Mouse (Mus musculus) liver, postnatal 0 days (tissue): Measurements from ENCODE around the gene Krt14. TPM values are rescaled to one million over a fixed set of nuclear protein-coding genes. Genes with fewer than 3 reads are reported as not detected.

Experiments used
- ATAC-seq: fragments of 200-750 bp; cut with Nextera tagmentation; 2 replicates; pipeline ENCODE4 v1.8.0; 2017; ENCODE audit warnings: mild to moderate bottlenecking, moderate library complexity
- DNase-seq: peaks from one replicate; pipeline ENCODE4 v3.0.0-alpha.2; 2016
- H3K27ac ChIP-seq: fragments of 300-500 bp; sonication (generic); 2 replicates; pipeline ENCODE4 v1.5.1; 2014; ENCODE audit warnings: antibody characterized with exemption, moderate library complexity, mild to moderate bottlenecking, low read depth
- H3K27me3 ChIP-seq: fragments of 300-500 bp; sonication (generic); 2 replicates; pipeline ENCODE4 v1.6.1; 2014; ENCODE audit warnings: low read length, control low read depth, mixed read lengths; ENCODE audit not compliant: insufficient read depth
- H3K36me3 ChIP-seq: fragments of 300-500 bp; sonication (generic); replicated peaks from 2 replicates; pipeline ENCODE4 v1.6.1; 2014; ENCODE audit warnings: mild to moderate bottlenecking, control low read depth, low read length, moderate library complexity, mixed read lengths; ENCODE audit not compliant: insufficient read depth
- H3K4me1 ChIP-seq: fragments of 300-500 bp; sonication (generic); 2 replicates; pipeline ENCODE4 v1.6.1; 2014; ENCODE audit warnings: antibody characterized with exemption, mild to moderate bottlenecking, control low read depth; ENCODE audit not compliant: insufficient read depth
- H3K4me2 ChIP-seq: fragments of 300-500 bp; sonication (generic); 2 replicates; pipeline ENCODE4 v1.6.1; 2014; ENCODE audit warnings: low read depth, mild to moderate bottlenecking, low read length, moderate library complexity, mixed read lengths
- H3K4me3 ChIP-seq: fragments of 300-500 bp; sonication (generic); 2 replicates; pipeline ENCODE4 v1.5.1; 2014; ENCODE audit warnings: low read depth, low read length
- H3K9ac ChIP-seq: fragments of 300-500 bp; sonication (generic); replicated peaks from 2 replicates; pipeline ENCODE4 v1.6.1; 2014; ENCODE audit warnings: mild to moderate bottlenecking, moderate library complexity
- H3K9me3 ChIP-seq: fragments of 300-500 bp; sonication (generic); 2 replicates; pipeline ENCODE4 v1.6.1; 2016; ENCODE audit warnings: mild to moderate bottlenecking, control low read depth, low read length, mixed read lengths
- CTCF ChIP-seq: sonication (generic); IDR thresholded peaks from 2 replicates; pipeline ENCODE4 v1.5.1; 2016; ENCODE audit warnings: antibody characterized with exemption, low read depth
- EP300 ChIP-seq: IDR thresholded peaks from 2 replicates; pipeline ENCODE4 v1.6.1; 2016; ENCODE audit warnings: antibody characterized with exemption, low read depth, mild to moderate bottlenecking
- WGBS: fragments of 180-500 bp; shearing (Covaris S2); extraction: QIAGEN DNeasy Blood & Tissue Kit; methylation state at CpG from one replicate; pipeline ENCODE4 v1.1.7; 2014; ENCODE audit not compliant: insufficient replicate concordance; 5-methylcytosine and 5-hydroxymethylcytosine counted together
- polyA plus RNA-seq: library from polyadenylated mRNA; unstranded; fragments of >200 nt; fragmentation: Nextera tagmentation; extraction: Ambion mirVana; gene quantifications from 2 replicates; pipeline ENCODE4 v1.2.1, GENCODE M21; 2015

The Krt14 gene
- polyA plus RNA-seq, 1 experiment from 2014 or later = 1.2 TPM

- Histone ChIP-seq H3K9me3 (no peaks in the 10 kb centered on the region), H3K4me1 (no peaks in the 10 kb centered on the region), H3K4me2 (no peak overlapping the region), H3K4me3 (no peak overlapping the region), H3K9ac (no peak overlapping the region), H3K27me3 (no peaks in the 10 kb centered on the region), H3K36me3 (no peaks in the 10 kb centered on the region), H3K27ac (no peak overlapping the region)
- WGBS = 24% methylated on average over 14 of the region's 14 CpGs
- DNase-seq (peak; percentile 75), ATAC-seq (peak; percentile 59; the same call in 1 of the 2 replicates)
- TF ChIP-seq CTCF (peak; percentile 81), EP300 (no peak)
Measured at GRCm38 (mm10) chr11:100168765-100169762, 38.3 kb downstream of the Krt14 start.

GRCm38 (mm10) chr11:100168071-100168470 is 39.3 kb downstream of the Krt14 start:
- Histone ChIP-seq H3K4me2 (no peak overlapping the region), H3K4me1 (no peaks in the 10 kb centered on the region), H3K9me3 (no peaks in the 10 kb centered on the region), H3K9ac (no peak overlapping the region), H3K36me3 (no peaks in the 10 kb centered on the region), H3K27me3 (no peaks in the 10 kb centered on the region), H3K27ac (no peak overlapping the region), H3K4me3 (no peak overlapping the region)
- DNase-seq = no peak
- TF ChIP-seq EP300 (no peak), CTCF (no peak)
- WGBS = 50% methylated on average over 8 of the region's 8 CpGs
- no peak for ATAC-seq

DNA sequence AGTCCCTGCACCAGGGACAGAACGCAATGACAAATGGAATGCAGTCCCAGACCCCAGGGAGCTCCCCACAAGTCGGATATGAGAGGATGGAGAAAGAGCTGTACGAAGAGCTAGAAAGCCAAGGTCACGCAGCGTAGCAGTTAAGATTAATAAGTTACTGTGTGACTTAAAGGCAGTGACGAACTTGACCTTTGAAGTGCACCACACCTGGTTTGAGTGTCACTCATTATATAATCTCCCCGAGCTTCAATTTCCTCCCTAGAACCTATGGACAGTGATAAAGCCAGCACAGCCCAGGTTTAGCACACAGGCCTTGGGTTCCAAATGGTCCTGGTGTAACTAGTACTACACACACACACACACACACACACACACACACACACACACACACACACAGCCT is 43.0 kb downstream of the Krt14 start:
- no peak for DNase-seq
- Histone ChIP-seq H3K27ac (no peak overlapping the region), H3K9ac (no peak overlapping the region), H3K4me3 (no peak overlapping the region), H3K4me1 (no peaks in the 10 kb centered on the region), H3K27me3 (no peaks in the 10 kb centered on the region), H3K36me3 (no peaks in the 10 kb centered on the region), H3K9me3 (no peaks in the 10 kb centered on the region), H3K4me2 (no peak overlapping the region)
- no peak for ATAC-seq
- WGBS = 48% methylated on average over 7 of the region's 7 CpGs
- TF ChIP-seq EP300 (no peak), CTCF (no peak)

GRCm38 (mm10) chr11:100157908-100158477 is 49.4 kb downstream of the Krt14 start:
- Histone ChIP-seq H3K4me2 (no peak overlapping the region), H3K9ac (no peak overlapping the region), H3K36me3 (no peaks in the 10 kb centered on the region), H3K4me3 (no peak overlapping the region), H3K9me3 (no peaks in the 10 kb centered on the region), H3K27ac (no peak overlapping the region), H3K27me3 (no peaks in the 10 kb centered on the region), H3K4me1 (no peaks in the 10 kb centered on the region)
- ATAC-seq (no peak), DNase-seq (no peak)
- TF ChIP-seq CTCF = no peak
- no peak for TF ChIP-seq EP300
- 60% methylated on average over 6 of the region's 6 CpGs for WGBS

GRCm38 (mm10) chr11:100157331-100157730 is 50.0 kb downstream of the Krt14 start:
- Histone ChIP-seq H3K36me3 (no peaks in the 10 kb centered on the region), H3K4me3 (no peak overlapping the region), H3K27ac (no peak overlapping the region), H3K9ac (no peak overlapping the region), H3K9me3 (no peaks in the 10 kb centered on the region), H3K4me2 (no peak overlapping the region), H3K4me1 (no peaks in the 10 kb centered on the region), H3K27me3 (no peaks in the 10 kb centered on the region)
- WGBS = 62% methylated on average over 3 of the region's 3 CpGs
- ATAC-seq = no peak
- TF ChIP-seq EP300 = no peak
- DNase-seq = no peak

- H3K9me3 ChIP-seq = no peaks in the 10 kb centered on the region
- no peak for DNase-seq
- H3K27me3 ChIP-seq = no peaks in the 10 kb centered on the region
- no peak overlapping the region for H3K4me2 ChIP-seq
- no peak overlapping the region for H3K27ac ChIP-seq
- no peak for ATAC-seq
- no peak for TF ChIP-seq EP300
- no peak overlapping the region for H3K9ac ChIP-seq
- H3K4me3 ChIP-seq = no peak overlapping the region
- WGBS = 67% methylated on average over 8 of the region's 8 CpGs
- no peaks in the 10 kb centered on the region for H3K36me3 ChIP-seq
- H3K4me1 ChIP-seq = no peaks in the 10 kb centered on the region
Measured at GRCm38 (mm10) chr11:100155497-100156255, 51.7 kb downstream of the Krt14 start.

Other genes starting within 250 kb of the Krt14 start
- not detected in 2 replicates for gene Krtap29-1, start 228.5 kb downstream of the Krt14 start, polyA plus RNA-seq
- not detected in 2 replicates for gene Krtap16-1, start 221.0 kb downstream of the Krt14 start, polyA plus RNA-seq
- gene Krtap17-1, start 213.6 kb downstream of the Krt14 start, polyA plus RNA-seq = not detected in 2 replicates
- not detected in 2 replicates for gene Krt33a, start 191.3 kb downstream of the Krt14 start, polyA plus RNA-seq
- not detected in 2 replicates for gene Krt33b, start 177.7 kb downstream of the Krt14 start, polyA plus RNA-seq
- gene Krt34, start 166.0 kb downstream of the Krt14 start, polyA plus RNA-seq = not detected in 2 replicates
- gene Krt31, start 157.0 kb downstream of the Krt14 start, polyA plus RNA-seq = not detected in 2 replicates
- not detected in 2 replicates for gene Krt32, start 119.3 kb downstream of the Krt14 start, polyA plus RNA-seq
- gene Krt35, start 111.3 kb downstream of the Krt14 start, polyA plus RNA-seq = not detected in 2 replicates
- gene Krt36, start 101.9 kb downstream of the Krt14 start, polyA plus RNA-seq = not detected in 2 replicates
- gene Krt13, start 86.0 kb downstream of the Krt14 start, polyA plus RNA-seq = not detected in 2 replicates
- gene Krt15, start 71.6 kb downstream of the Krt14 start, polyA plus RNA-seq = 0.11 TPM in 1 of 2 replicates, not detected in the other
- gene Krt19, start 58.9 kb downstream of the Krt14 start, polyA plus RNA-seq = 5.5 and 7.8 TPM in 2 replicates
- not detected in 2 replicates for gene Krt9, start 14.3 kb downstream of the Krt14 start, polyA plus RNA-seq
- not detected in 2 replicates for gene Krt16, start 41.4 kb upstream of the Krt14 start, polyA plus RNA-seq
- 0.08 and 0.09 TPM in 2 replicates for gene Krt17, start 53.5 kb upstream of the Krt14 start, polyA plus RNA-seq
- gene Krt42, start 62.3 kb upstream of the Krt14 start, polyA plus RNA-seq = not detected in 2 replicates
- gene Eif1, start 112.3 kb upstream of the Krt14 start, polyA plus RNA-seq = 1,752 and 1,956 TPM in 2 replicates
- gene Gast, start 126.9 kb upstream of the Krt14 start, polyA plus RNA-seq = not detected in 2 replicates
- gene Hap1, start 148.6 kb upstream of the Krt14 start, polyA plus RNA-seq = 0.78 and 0.81 TPM in 2 replicates
- gene Jup, start 190.2 kb upstream of the Krt14 start, polyA plus RNA-seq = 17.5 and 18.9 TPM in 2 replicates
- 3.4 and 4.6 TPM in 2 replicates for gene P3h4, start 207.3 kb upstream of the Krt14 start, polyA plus RNA-seq
- gene Fkbp10, start 208.1 kb upstream of the Krt14 start, polyA plus RNA-seq = 7.4 and 9.0 TPM in 2 replicates
- gene Nt5c3b, start 234.3 kb upstream of the Krt14 start, polyA plus RNA-seq = 11.1 and 11.9 TPM in 2 replicates
- 0.07 TPM in 2 replicates for gene Klhl10, start 234.4 kb upstream of the Krt14 start, polyA plus RNA-seq